Comparison of ENCODE assay signal across 12 mouse cellular contexts in genomic region chr16:24792836-24793235, GRCm38 (mm10).
"Had no signal": no experiment of that assay in that cellular context is flagged by ENCODE, and none has a peak within 500 bp of the region (broad histone marks: within the 10 kb centered on the region; RNA-seq: fewer than 3 reads in every experiment).

No protein-coding gene starts in this region.

- H3K27ac ChIP-seq: kidney, embryonic 15.5 days; limb, embryonic 15.5 days; liver, embryonic 12.5 days; neural tube, embryonic 15.5 days had no signal

- H3K9ac ChIP-seq: kidney, embryonic 15.5 days; limb, embryonic 15.5 days; liver, embryonic 12.5 days; neural tube, embryonic 15.5 days had no signal

- ATAC-seq: liver, embryonic 12.5 days had no signal

- H3K27me3 ChIP-seq: kidney, embryonic 15.5 days; limb, embryonic 15.5 days; liver, embryonic 12.5 days; neural tube, embryonic 15.5 days had no signal

- DNase-seq: kidney, adult 2 months; layer of hippocampus, adult 9-11 months; layer of hippocampus, postnatal 36 days; midbrain, embryonic 14.5 days; right cerebral cortex, adult 18-20 months; right cerebral cortex, postnatal 25 days; thymus, postnatal 36 days had no signal

- H3K9me3 ChIP-seq: kidney, embryonic 15.5 days; limb, embryonic 15.5 days; liver, embryonic 12.5 days; neural tube, embryonic 15.5 days had no signal

- H3K4me2 ChIP-seq: kidney, embryonic 15.5 days; limb, embryonic 15.5 days; liver, embryonic 12.5 days; neural tube, embryonic 15.5 days had no signal

- H3K36me3 ChIP-seq: kidney, embryonic 15.5 days; limb, embryonic 15.5 days; liver, embryonic 12.5 days; neural tube, embryonic 15.5 days had no signal

- H3K4me1 ChIP-seq: kidney, embryonic 15.5 days; liver, embryonic 12.5 days; neural tube, embryonic 15.5 days had no signal

- H3K4me3 ChIP-seq: kidney, embryonic 15.5 days; limb, embryonic 15.5 days; liver, embryonic 12.5 days; myocyte; neural tube, embryonic 15.5 days had no signal
